Mouse (Mus musculus): ENCODE results near the gene Naa16. TPM values are rescaled to one million over a fixed set of nuclear protein-coding genes. Genes with fewer than 3 reads are reported as not detected.
A peak's percentile ranks its signal among the peaks of the same experiment; 100 is the strongest.

The Naa16 gene
- polyA plus RNA-seq, 1 experiment, result 2.1 TPM

DNA sequence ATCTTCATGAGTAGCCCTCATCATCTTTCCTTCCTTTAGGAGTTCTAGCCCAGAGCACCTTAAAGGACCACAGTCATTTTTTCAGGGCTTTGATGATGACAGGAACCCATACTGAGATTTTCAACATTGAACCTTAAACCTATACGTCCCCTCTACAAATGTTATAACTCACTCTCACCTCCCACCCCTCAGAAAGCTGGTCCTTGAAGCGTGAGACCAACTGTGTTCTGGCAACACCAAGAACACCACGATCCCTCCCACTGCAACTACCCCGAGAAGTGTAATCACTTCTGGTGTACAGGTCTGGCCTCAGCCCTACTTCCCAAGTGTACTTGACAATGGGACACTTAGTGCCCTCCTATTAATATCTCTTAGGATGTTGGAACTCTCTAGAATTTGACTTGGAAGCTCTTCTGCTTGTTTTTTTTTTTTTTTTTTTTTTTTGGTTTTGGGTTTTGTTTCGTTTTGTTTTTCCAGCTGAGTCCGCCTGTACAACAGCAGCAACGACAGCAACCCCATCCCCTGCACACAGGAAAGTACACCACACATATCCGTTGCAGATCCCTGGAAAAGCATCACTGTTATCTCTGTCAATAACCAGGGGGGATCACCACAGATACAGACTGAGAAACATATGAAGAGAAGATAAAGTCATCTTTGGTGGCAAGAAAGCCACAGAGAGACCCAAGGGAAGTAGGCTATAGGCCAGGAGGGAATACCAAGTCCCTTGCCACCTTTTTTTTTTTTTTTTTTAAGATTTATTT, 96.3 kb downstream of the Naa16 start:
- H3K4me3 ChIP-seq (replicated peaks; ENCODE audit: extremely low read depth, low read depth, low read length), result no peak overlapping the region
- peaks cover 12% of the 10 kb centered on the region for H3K4me1 ChIP-seq (ENCODE audit: control insufficient read depth, insufficient read depth, low read length)
- TF ChIP-seq POLR2A (IDR thresholded peaks at IDR 0.05; ENCODE audit: borderline replicate concordance, extremely low read depth, low read depth, low read length) (no peak; the same call in 1 of the 2 replicates), CTCF (IDR thresholded peaks at IDR 0.05; ENCODE audit: insufficient read depth, low read length) (no peak)
- no peak for DNase-seq
- WGBS, result 47% methylated on average over 8 of the region's 8 CpGs

GRCm38 (mm10) chr14:79293119-79293780, 97.3 kb downstream of the Naa16 start:
- Histone ChIP-seq H3K4me3 (replicated peaks; ENCODE audit: extremely low read depth, low read depth, low read length) (no peak overlapping the region), H3K4me1 (ENCODE audit: control insufficient read depth, insufficient read depth, low read length) (peaks cover 12% of the 10 kb centered on the region)
- WGBS, result 36% methylated on average over 13 of the region's 16 CpGs
- TF ChIP-seq POLR2A (IDR thresholded peaks at IDR 0.05; ENCODE audit: borderline replicate concordance, extremely low read depth, low read depth, low read length) (no peak), CTCF (IDR thresholded peaks at IDR 0.05; ENCODE audit: insufficient read depth, low read length) (no peak)
- no peak for DNase-seq

DNA sequence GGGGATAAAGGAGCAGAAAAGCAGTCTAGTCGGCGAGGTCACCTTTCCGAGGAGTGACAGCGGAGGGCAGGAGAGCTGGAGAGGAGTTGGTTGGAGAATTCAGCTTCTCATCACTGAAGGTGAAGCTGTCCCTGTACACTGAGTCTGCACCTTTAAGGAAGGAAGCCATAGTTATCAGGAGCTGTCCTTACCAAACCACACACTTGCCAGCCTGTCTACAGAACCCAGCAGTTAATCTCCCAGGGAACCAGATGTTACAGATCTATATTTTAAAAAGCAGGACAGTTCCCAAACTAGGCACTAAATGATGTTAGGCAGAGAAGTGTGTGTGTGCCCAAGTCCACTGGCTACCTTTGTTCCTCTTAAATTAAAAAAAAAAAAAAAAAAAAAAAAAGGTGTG, 98.9 kb downstream of the Naa16 start:
- no peak overlapping the region for H3K4me3 ChIP-seq (replicated peaks; ENCODE audit: extremely low read depth, low read depth, low read length)
- no peak for DNase-seq
- TF ChIP-seq CTCF (IDR thresholded peaks at IDR 0.05; ENCODE audit: insufficient read depth, low read length) (no peak), POLR2A (IDR thresholded peaks at IDR 0.05; ENCODE audit: borderline replicate concordance, extremely low read depth, low read depth, low read length) (no peak)
- 91% methylated on average over 4 of the region's 4 CpGs for WGBS
- peaks cover 12% of the 10 kb centered on the region for H3K4me1 ChIP-seq (ENCODE audit: control insufficient read depth, insufficient read depth, low read length)

DNA sequence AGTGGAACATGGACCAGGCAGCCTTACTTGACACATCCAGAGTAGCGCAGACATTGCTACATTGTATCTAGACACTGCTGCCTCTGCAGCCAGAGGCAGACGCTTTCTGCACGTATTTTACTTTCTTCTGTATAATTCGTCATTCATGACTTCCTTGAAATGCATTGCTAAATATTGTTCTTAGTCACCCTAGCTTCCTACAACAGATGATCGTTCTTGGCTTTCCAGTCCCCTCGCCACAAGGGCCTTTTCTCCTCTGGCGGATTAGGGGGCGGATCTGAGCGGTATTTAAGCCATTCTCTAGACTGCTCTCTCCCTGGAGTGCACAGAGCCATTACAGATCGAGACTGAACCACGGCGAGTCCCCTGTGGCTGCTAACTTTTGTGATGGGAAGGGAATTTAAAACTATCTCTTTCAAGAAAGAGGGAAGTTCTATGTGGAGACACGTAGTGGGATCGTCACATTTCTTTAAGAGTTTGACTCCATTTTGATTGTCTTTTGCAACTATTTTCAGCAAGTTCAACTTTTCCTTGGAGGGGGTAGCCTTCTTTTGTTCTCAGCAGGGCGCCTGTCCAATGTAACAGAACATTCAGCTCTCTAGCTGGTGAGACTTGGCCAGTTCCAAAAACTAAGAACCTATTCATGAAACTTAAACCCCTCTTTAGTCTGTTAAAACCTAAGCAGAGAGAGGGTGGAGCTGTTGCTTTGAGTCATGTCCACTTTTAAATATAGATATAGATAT, 99.7 kb downstream of the Naa16 start:
- no peak overlapping the region for H3K4me3 ChIP-seq (replicated peaks; ENCODE audit: extremely low read depth, low read depth, low read length)

GRCm38 (mm10) chr14:79289909-79290308, 100.7 kb downstream of the Naa16 start:
- Histone ChIP-seq H3K4me3 (replicated peaks; ENCODE audit: extremely low read depth, low read depth, low read length) (no peak overlapping the region), H3K4me1 (ENCODE audit: control insufficient read depth, insufficient read depth, low read length) (peaks cover 9% of the 10 kb centered on the region)
- no peak for DNase-seq
- 35% methylated on average over 9 of the region's 9 CpGs for WGBS
- TF ChIP-seq POLR2A (IDR thresholded peaks at IDR 0.05; ENCODE audit: borderline replicate concordance, extremely low read depth, low read depth, low read length) (no peak), CTCF (IDR thresholded peaks at IDR 0.05; ENCODE audit: insufficient read depth, low read length) (no peak)

More for the DNA sequence above, 99.7 kb downstream of the Naa16 start:
- TF ChIP-seq CTCF (IDR thresholded peaks at IDR 0.05; ENCODE audit: insufficient read depth, low read length) (no peak), POLR2A (IDR thresholded peaks at IDR 0.05; ENCODE audit: borderline replicate concordance, extremely low read depth, low read depth, low read length) (no peak)
- H3K4me1 ChIP-seq (ENCODE audit: control insufficient read depth, insufficient read depth, low read length), result peaks cover 12% of the 10 kb centered on the region
- DNase-seq, result no peak
- 60% methylated on average over 15 of the region's 15 CpGs for WGBS

- peaks cover 2% of the 10 kb centered on the region; the same call in 1 of the 2 replicates for H3K4me1 ChIP-seq (ENCODE audit: control insufficient read depth, insufficient read depth, low read length)
- no peak overlapping the region for H3K4me3 ChIP-seq (replicated peaks; ENCODE audit: extremely low read depth, low read depth, low read length)
- no peak for DNase-seq
- TF ChIP-seq POLR2A (IDR thresholded peaks at IDR 0.05; ENCODE audit: borderline replicate concordance, extremely low read depth, low read depth, low read length) (no peak), CTCF (IDR thresholded peaks at IDR 0.05; ENCODE audit: insufficient read depth, low read length) (peak; percentile 63)
- 61% methylated on average over 3 of the region's 3 CpGs for WGBS
Measured at GRCm38 (mm10) chr14:79288280-79288679, 102.3 kb downstream of the Naa16 start.

DNA sequence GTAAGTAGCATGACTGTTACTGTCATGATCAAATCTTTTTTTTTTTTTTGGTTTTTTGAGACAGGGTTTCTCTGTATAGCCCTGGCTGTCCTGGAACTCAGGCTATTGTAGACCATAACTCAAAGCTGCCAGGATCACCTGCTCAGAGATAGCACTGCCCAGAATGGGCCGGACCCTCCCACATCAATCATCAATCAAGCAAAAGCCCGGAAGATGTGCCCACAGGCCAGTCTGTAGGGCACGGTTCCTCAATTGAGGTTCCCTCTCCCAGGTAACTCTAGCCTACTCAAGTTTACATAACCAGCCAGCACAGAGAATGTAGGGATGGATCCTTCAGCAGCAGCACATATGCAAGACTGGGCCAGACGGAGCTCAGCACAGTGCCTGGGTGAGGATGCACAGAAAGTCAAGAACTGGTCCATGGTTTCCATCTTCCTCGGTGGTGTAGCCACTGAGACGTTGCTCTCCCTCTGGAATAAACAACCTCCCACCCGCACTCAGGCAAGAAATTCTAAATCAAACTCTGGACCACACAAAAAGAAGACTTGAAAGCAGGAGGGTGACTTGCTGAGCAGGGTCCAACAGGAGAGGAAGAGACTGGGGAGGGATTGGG, 103.2 kb downstream of the Naa16 start:
- TF ChIP-seq POLR2A (IDR thresholded peaks at IDR 0.05; ENCODE audit: borderline replicate concordance, extremely low read depth, low read depth, low read length) (peak; percentile 32; the same call in 1 of the 2 replicates), CTCF (IDR thresholded peaks at IDR 0.05; ENCODE audit: insufficient read depth, low read length) (no peak)
- no peaks in the 10 kb centered on the region for H3K4me1 ChIP-seq (ENCODE audit: control insufficient read depth, insufficient read depth, low read length)
- 77% methylated on average over 7 of the region's 7 CpGs for WGBS

DNA sequence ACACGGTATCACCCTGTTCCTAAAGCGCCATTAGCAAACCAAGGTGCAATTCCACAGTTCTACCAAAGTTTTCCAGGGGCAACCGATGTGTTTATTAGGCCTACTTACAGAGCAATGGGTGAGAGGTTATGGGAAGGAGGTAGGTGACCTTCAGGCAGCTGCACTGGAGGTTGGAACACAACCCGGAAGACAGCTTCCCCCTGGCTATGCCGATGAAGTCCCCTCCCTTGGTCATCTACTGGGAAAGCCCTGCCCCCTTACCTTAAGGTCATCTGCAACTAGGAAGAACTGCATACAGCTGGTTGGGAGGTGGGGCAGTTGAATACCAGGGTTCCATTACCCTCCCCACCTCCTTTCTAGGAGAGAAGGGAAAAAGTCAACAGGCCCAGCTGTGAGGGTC, 105.0 kb downstream of the Naa16 start:
- peaks cover 4% of the 10 kb centered on the region for H3K4me1 ChIP-seq (ENCODE audit: control insufficient read depth, insufficient read depth, low read length)
- no peak for TF ChIP-seq CTCF (IDR thresholded peaks at IDR 0.05; ENCODE audit: insufficient read depth, low read length)
- TF ChIP-seq POLR2A (IDR thresholded peaks at IDR 0.05; ENCODE audit: borderline replicate concordance, extremely low read depth, low read depth, low read length), result no peak
- 84% methylated on average over 5 of the region's 5 CpGs for WGBS
- no peak for DNase-seq
- H3K4me3 ChIP-seq (replicated peaks; ENCODE audit: extremely low read depth, low read depth, low read length), result no peak overlapping the region

More for the DNA sequence above, 103.2 kb downstream of the Naa16 start:
- H3K4me3 ChIP-seq (replicated peaks; ENCODE audit: extremely low read depth, low read depth, low read length), result no peak overlapping the region
- DNase-seq, result no peak

DNA sequence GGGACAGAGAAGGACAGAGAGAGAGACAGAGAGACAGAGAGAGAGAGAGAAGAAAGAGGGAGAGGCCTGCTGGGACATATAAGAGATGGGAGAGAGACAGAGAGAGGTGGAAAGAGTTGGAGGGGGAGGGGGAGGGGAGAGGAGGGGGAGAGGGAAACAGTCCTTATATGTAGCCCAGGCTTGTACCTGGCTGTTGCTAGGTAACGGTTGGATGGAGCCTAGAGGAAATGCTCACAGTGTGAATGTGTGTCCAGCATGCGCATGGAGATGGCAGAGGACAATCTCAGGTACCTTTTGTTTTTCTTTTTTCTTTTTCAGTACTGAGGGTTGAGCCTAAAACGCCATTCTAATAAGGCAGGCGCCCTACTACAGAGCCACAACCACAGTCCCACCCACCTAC, 106.0 kb downstream of the Naa16 start:
- DNase-seq, result no peak
- WGBS, result 83% methylated on average over 4 of the region's 4 CpGs
- no peak overlapping the region for H3K4me3 ChIP-seq (replicated peaks; ENCODE audit: extremely low read depth, low read depth, low read length)
- no peak for TF ChIP-seq CTCF (IDR thresholded peaks at IDR 0.05; ENCODE audit: insufficient read depth, low read length)
- TF ChIP-seq POLR2A (IDR thresholded peaks at IDR 0.05; ENCODE audit: borderline replicate concordance, extremely low read depth, low read depth, low read length), result no peak
- peaks cover 4% of the 10 kb centered on the region for H3K4me1 ChIP-seq (ENCODE audit: control insufficient read depth, insufficient read depth, low read length)

Data from lung, adult 2 months (tissue).